Mouse (Mus musculus) spleen, adult 2 months (tissue): ENCODE results near the gene Itga7. TPM values are rescaled to one million over a fixed set of nuclear protein-coding genes. Genes with fewer than 3 reads are reported as not detected.
A peak's percentile ranks its signal among the peaks of the same experiment; 100 is the strongest.

Experiments
- DNase-seq, 2 experiments: peaks; one replicate each; pipeline versions ENCODE4 v3.0.0 to v3.0.0-alpha.2; 2012 to 2021; ENCODE audit warnings: low spot score in 2 of 2, low read depth in 1 of 2
- H3K27ac ChIP-seq: fragments of 200-500 bp; 2 replicates; pipeline ENCODE4 v1.5.1; 2012; ENCODE audit warnings: low read length, inconsistent platforms; ENCODE audit not compliant: insufficient read depth
- H3K27me3 ChIP-seq: fragments of 200-500 bp; 2 replicates; pipeline ENCODE4 v1.6.1; 2012; ENCODE audit warnings: mild to moderate bottlenecking, moderate library complexity, low read length, inconsistent platforms; ENCODE audit not compliant: control insufficient read depth, insufficient read depth
- H3K36me3 ChIP-seq: fragments of 200-500 bp; 2 replicates; pipeline ENCODE4 v1.6.1; 2012; ENCODE audit warnings: mild to moderate bottlenecking, low read length, inconsistent platforms; ENCODE audit not compliant: control insufficient read depth, insufficient read depth
- H3K4me1 ChIP-seq: fragments of 200-500 bp; 2 replicates; pipeline ENCODE4 v1.6.1; 2011; ENCODE audit warnings: inconsistent platforms; ENCODE audit not compliant: control insufficient read depth, insufficient read depth, insufficient read length
- H3K4me3 ChIP-seq: fragments of 200-500 bp; 2 replicates; pipeline ENCODE4 v1.5.1; 2011; ENCODE audit warnings: mild to moderate bottlenecking, inconsistent platforms; ENCODE audit not compliant: insufficient read depth, insufficient read length; ENCODE audit errors: extremely low read depth
- CTCF ChIP-seq: fragments of 200-500 bp; IDR thresholded peaks from 2 replicates; pipeline ENCODE4 v1.5.1; 2011; ENCODE audit warnings: mild to moderate bottlenecking, inconsistent platforms; ENCODE audit not compliant: insufficient read depth, insufficient read length, insufficient replicate concordance; ENCODE audit errors: extremely low read depth
- POLR2A ChIP-seq: fragments of 200-500 bp; IDR thresholded peaks from 2 replicates; pipeline ENCODE4 v1.6.1; 2011; ENCODE audit warnings: low read depth, low read length, inconsistent platforms
- WGBS: fragments of 180-500 bp; shearing (Covaris S2); methylation state at CpG from one replicate; pipeline ENCODE4 v1.1.7; 2018; 5-methylcytosine and 5-hydroxymethylcytosine counted together
- polyA plus RNA-seq: library from polyadenylated mRNA; depleted of rRNA; stranded (reverse); fragments of >200 nt; gene quantifications from 2 replicates; pipeline ENCODE4 v1.2.3, GENCODE M21; 2012

The Itga7 gene
- polyA plus RNA-seq, 1 experiment, result 5.8 TPM

DNA sequence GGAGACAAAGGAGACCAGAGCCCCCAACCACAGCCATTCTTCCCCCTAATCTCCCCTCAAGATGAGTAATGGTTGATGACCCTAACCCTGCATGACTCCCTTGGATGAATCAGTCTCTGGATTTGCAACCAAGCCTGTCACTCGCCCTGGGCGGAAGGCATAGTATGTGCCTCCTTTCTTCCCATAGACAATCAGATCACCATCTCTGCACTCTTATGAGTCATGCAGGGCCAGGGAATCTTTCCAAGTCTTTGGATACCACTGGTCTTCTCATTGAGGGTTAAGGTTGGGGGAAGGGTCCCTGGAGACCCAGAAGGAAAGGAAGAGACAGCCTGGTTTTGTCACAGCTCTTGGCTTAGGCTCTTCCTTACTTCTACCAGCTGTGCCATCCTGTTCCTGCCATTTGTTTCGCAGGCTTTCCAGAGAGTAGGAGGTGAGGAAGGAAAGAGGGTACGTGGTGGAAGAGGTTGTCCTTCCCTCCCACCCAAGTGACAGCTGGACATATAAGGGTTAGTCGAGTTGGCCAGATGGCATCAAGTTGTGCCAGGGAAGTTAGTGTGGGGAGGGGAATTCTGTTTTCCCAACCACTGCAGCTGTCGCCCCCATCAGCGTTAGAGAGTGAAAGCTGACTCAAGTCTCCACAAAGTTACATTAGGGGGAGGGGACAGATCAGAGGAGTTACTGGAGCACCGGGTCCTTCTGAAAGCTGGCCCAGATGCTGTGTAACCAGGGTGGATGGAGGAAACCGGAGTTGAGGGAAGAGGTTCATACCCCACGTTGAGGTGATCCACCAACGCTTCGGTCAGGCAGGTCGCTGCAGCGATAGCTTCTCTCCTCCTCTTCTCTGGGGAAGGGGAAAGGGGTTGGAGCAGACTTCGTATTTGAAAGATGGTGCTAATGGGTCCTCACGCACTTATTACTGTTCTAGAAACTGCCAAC is 11.5 kb upstream of the Itga7 start:
- TF ChIP-seq POLR2A, result no peak
- TF ChIP-seq CTCF, result no peak
- DNase-seq, result no peak
- H3K27ac ChIP-seq, result no peak overlapping the region
- no peaks in the 10 kb centered on the region for H3K27me3 ChIP-seq
- H3K36me3 ChIP-seq, result peaks cover 9% of the 10 kb centered on the region
- WGBS, result 75% methylated on average over 16 of the region's 16 CpGs
- H3K4me3 ChIP-seq, result no peak overlapping the region
- H3K4me1 ChIP-seq, result peaks cover 4% of the 10 kb centered on the region; the same call in 1 of the 2 replicates

DNA sequence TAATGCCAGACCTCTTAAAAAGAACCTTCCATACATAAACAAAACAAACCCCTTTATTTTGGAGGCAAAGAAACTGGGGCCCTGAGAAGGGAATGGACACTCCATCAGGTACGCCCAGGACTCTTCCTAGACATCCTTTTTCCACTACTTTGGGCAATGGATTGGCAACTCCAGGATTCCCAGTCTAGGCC is 10.9 kb upstream of the Itga7 start, which contains the start of gene Rdh5:
Rdh5 (minus strand) TSS at position 67 of the 191 bp plus-strand sequence.
- 65% methylated on average over 1 of the region's 1 CpGs for WGBS
- no peak for DNase-seq
- Histone ChIP-seq H3K4me1 (peaks cover 4% of the 10 kb centered on the region; the same call in 1 of the 2 replicates), H3K27ac (peak within 1 kb of the TSS; percentile 81), H3K27me3 (no peaks in the 10 kb centered on the region), H3K4me3 (peak within 1 kb of the TSS; percentile 81), H3K36me3 (peaks cover 6% of the 10 kb centered on the region)
- no peak for TF ChIP-seq POLR2A

DNA sequence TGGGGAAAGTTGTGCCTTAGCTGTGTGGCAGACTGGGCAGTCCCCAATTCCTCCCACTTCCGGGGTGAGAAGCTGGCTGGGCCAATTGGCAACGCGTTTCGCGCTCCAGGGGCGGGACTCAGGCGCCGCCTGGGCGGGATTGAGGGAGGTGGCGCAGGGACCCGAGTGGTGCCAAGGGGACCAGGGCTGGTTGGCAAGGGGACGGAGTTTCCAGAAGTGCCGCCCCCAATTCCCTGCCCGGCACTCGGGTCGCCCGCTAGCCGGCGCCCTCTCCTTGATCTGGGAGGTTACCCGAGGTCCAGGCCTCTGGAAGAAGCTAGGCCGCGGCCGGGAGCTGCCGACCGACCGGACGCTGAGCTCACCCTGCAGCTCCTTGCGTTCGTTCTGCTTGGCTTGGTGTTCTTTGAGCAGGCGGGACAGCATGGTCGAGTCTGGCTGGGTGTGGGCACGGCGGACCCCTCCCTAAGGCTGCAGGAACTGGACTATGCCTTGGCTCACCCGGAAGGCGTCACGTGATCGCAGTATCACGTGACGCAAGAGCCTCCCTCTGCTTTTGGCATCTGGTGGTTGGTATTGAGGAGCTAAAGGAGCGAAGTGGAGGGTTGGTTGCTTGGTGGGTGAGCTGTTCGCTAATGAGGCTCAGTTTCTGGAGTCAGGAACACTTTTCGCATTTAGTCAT is 10.5 kb upstream of the Itga7 start:
- Histone ChIP-seq H3K4me3 (peak overlapping the region; percentile 81), H3K27me3 (no peaks in the 10 kb centered on the region)
- WGBS, result under 1% methylated on average over 42 of the region's 42 CpGs

DNA sequence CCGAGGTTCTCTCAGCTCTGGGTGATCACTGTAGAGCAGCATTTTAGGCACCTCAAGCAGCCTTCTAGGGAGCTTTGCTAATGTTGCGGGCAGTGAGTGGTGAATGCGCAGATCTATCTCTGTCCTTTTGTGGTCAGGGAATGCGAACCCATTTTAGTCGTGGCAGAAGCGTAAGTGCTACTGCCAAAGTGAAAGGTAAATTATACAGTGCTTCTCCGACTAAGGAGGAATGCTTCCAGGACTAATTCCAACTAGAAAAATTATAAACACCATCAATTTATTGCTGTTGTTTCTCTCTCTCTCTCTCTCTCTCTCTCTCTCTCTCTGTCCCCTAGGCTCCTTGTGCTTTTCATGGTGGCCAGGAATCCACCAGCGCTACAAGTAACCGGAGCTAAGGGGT is 9.7 kb upstream of the Itga7 start, which contains the start of gene Bloc1s1:
Bloc1s1 (minus strand) TSS at position 101 of the 400 bp plus-strand sequence.
- peaks cover 4% of the 10 kb centered on the region; the same call in 1 of the 2 replicates for H3K4me1 ChIP-seq

More for the DNA sequence above, 10.5 kb upstream of the Itga7 start:
- peak; percentile 75 to 93 for DNase-seq
- Histone ChIP-seq H3K27ac (peak overlapping the region; percentile 81), H3K36me3 (peaks cover 5% of the 10 kb centered on the region), H3K4me1 (peaks cover 4% of the 10 kb centered on the region; the same call in 1 of the 2 replicates)
- TF ChIP-seq POLR2A (no peak; the same call in 1 of the 2 replicates), CTCF (no peak)

DNA sequence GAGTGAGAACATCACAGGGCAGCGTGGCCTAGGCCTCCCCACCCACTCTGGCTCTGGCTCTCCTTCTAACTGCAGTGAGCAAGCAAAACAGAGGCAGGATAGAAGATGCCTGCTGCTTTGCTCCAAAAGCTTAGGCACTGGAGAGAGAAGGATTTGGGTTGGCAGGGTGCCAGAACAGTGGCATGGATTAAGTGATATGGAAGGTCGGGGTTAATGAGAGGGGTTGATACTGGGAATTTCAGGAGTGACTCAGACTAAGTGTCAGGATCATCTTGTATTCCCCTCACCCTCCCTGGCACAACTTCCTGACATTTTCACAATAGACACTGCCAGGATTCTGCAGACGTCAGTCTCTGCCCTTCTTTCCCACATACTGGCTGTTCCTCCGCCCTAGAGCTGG is 5.3 kb upstream of the Itga7 start:
- DNase-seq, result no peak
- WGBS, result 61% methylated on average over 4 of the region's 4 CpGs
- Histone ChIP-seq H3K4me3 (no peak overlapping the region), H3K27me3 (no peaks in the 10 kb centered on the region; the same call in 1 of the 2 replicates), H3K27ac (no peak overlapping the region), H3K4me1 (peaks cover 2% of the 10 kb centered on the region; the same call in 1 of the 2 replicates), H3K36me3 (no peaks in the 10 kb centered on the region)
- TF ChIP-seq CTCF (no peak), POLR2A (no peak)

More for the DNA sequence above, 9.7 kb upstream of the Itga7 start, which contains the start of gene Bloc1s1:
- Histone ChIP-seq H3K27me3 (no peaks in the 10 kb centered on the region), H3K4me3 (peak within 1 kb of the TSS; percentile 81), H3K27ac (peak within 1 kb of the TSS; percentile 81), H3K36me3 (peaks cover 4% of the 10 kb centered on the region)
- DNase-seq, result no peak
- 49% methylated on average over 9 of the region's 9 CpGs for WGBS
- no peak for TF ChIP-seq POLR2A
- TF ChIP-seq CTCF, result no peak

DNA sequence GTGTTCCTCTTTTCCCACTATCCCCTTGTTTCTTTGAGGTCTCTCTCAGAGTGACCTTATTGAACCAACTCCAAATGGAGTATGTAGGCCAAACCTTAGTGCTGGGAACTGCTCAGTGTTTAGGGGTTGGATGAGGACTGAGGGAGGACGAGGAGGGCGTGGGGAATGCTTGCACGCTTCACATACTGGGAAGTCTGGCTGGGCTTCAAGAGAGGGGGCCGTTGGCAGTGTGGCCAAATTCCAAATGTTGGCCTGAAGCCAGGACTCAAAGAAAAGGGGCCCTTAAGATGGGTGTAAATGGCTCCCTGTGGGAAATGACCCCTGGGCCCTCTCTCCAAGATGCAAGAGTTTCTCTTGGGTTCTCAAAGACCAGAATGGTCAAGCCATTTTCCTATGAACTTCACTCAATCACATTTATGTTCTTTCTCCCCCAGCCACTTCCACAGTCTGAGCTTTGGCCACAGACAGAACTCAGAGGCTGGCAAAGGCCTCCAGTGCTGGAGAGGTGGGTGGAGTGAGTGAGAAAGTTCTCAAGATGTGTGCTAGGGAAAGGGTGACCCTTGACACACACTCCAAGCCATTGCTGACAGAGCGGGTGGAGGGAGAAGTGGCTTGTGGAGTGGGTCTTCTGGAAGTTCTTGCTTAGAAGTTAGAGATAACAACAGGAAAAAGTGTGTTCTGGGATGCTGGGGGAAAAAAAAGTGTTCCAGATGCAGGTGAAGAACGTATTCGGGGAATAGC is 3.8 kb upstream of the Itga7 start:
- Histone ChIP-seq H3K27me3 (peaks cover 5% of the 10 kb centered on the region; the same call in 1 of the 2 replicates), H3K36me3 (no peaks in the 10 kb centered on the region), H3K4me3 (no peak overlapping the region), H3K4me1 (0 out of 2 replicates have a peak, but pooled peaks cover 3% of the 10 kb centered on the region), H3K27ac (no peak overlapping the region)
- WGBS, result 82% methylated on average over 7 of the region's 7 CpGs
- DNase-seq, result no peak
- TF ChIP-seq POLR2A (no peak), CTCF (no peak)
